Mouse (Mus musculus) intestine, embryonic 14.5 days (tissue): ENCODE results near the gene R3hdm2. TPM values are rescaled to one million over a fixed set of nuclear protein-coding genes. Genes with fewer than 3 reads are reported as not detected.

ENCODE experiments used
- ATAC-seq: fragments of 200-750 bp; cut with Nextera tagmentation; replicated peaks from 2 replicates; pipeline ENCODE4 v1.8.0; 2017; ENCODE audit warnings: low read depth, moderate number of reproducible peaks, moderate TSS enrichment, moderate library complexity; ENCODE audit not compliant: low FRiP score, low TSS enrichment
- DNase-seq: peaks from one replicate; pipeline ENCODE4 v3.0.0-alpha.2; 2018; ENCODE audit warnings: low spot score
- H3K27ac ChIP-seq: fragments of 300-500 bp; sonication (generic); 2 replicates; pipeline ENCODE4 v1.5.1; 2014; ENCODE audit warnings: low read depth, mild to moderate bottlenecking, control low read depth
- H3K27me3 ChIP-seq: fragments of 300-500 bp; sonication (generic); replicated peaks from 2 replicates; pipeline ENCODE4 v1.6.1; 2014; ENCODE audit warnings: low read length, control low read depth; ENCODE audit not compliant: control insufficient read depth, insufficient read depth
- H3K36me3 ChIP-seq: fragments of 300-500 bp; sonication (generic); 2 replicates; pipeline ENCODE4 v1.6.1; 2014; ENCODE audit warnings: low read length, control low read depth; ENCODE audit not compliant: control insufficient read depth, insufficient read depth
- H3K4me1 ChIP-seq: fragments of 300-500 bp; sonication (generic); replicated peaks from 2 replicates; pipeline ENCODE4 v1.6.1; 2014; ENCODE audit warnings: low read length, control low read depth, mixed read lengths; ENCODE audit not compliant: control insufficient read depth, insufficient read depth
- H3K4me2 ChIP-seq: fragments of 300-500 bp; sonication (generic); 2 replicates; pipeline ENCODE4 v1.6.1; 2014; ENCODE audit warnings: low read length
- H3K4me3 ChIP-seq: fragments of 300-500 bp; sonication (generic); 2 replicates; pipeline ENCODE4 v1.5.1; 2014; ENCODE audit warnings: low read depth, low read length, control low read depth, mixed read lengths
- H3K9ac ChIP-seq: fragments of 300-500 bp; sonication (generic); 2 replicates; pipeline ENCODE4 v1.6.1; 2014; ENCODE audit warnings: mild to moderate bottlenecking, low read length
- H3K9me3 ChIP-seq: fragments of 300-500 bp; sonication (generic); 2 replicates; pipeline ENCODE4 v1.6.1; 2016; ENCODE audit warnings: low read length, control low read depth; ENCODE audit not compliant: control insufficient read depth
- WGBS: fragments of 180-500 bp; shearing (Covaris S2); extraction: QIAGEN DNeasy Blood & Tissue Kit; methylation state at CpG from one replicate; pipeline ENCODE4 v1.1.7; 2014; 5-methylcytosine and 5-hydroxymethylcytosine counted together
- polyA plus RNA-seq: library from polyadenylated mRNA; unstranded; fragments of >200 nt; fragmentation: Nextera tagmentation; extraction: Ambion mirVana; gene quantifications from 2 replicates; pipeline ENCODE4 v1.2.1, GENCODE M21; 2014

The R3hdm2 gene
- polyA plus RNA-seq, 1 experiment from 2014 or later, result 31.5 TPM

- no peaks in the 10 kb centered on the region for H3K27me3 ChIP-seq
- no peaks in the 10 kb centered on the region for H3K9me3 ChIP-seq
- no peak overlapping the region for H3K4me3 ChIP-seq
- no peak overlapping the region for H3K9ac ChIP-seq
- no peaks in the 10 kb centered on the region for H3K4me1 ChIP-seq
- DNase-seq (no peak), ATAC-seq (no peak)
- peaks cover 84% of the 10 kb centered on the region for H3K36me3 ChIP-seq
- WGBS, result 93% methylated on average over 13 of the region's 13 CpGs
- H3K27ac ChIP-seq, result no peak overlapping the region
- H3K4me2 ChIP-seq, result no peak overlapping the region
These were observed 162.0 kb downstream of the R3hdm2 start for GRCm38 (mm10) chr10:127542084-127542483.

- Histone ChIP-seq H3K36me3 (peaks cover 90% of the 10 kb centered on the region), H3K9ac (no peak overlapping the region), H3K4me1 (no peaks in the 10 kb centered on the region), H3K4me2 (no peak overlapping the region), H3K9me3 (no peaks in the 10 kb centered on the region), H3K27me3 (no peaks in the 10 kb centered on the region), H3K4me3 (no peak overlapping the region), H3K27ac (no peak overlapping the region)
- ATAC-seq (no peak), DNase-seq (no peak)
- 63% methylated on average over 5 of the region's 6 CpGs for WGBS
These were observed 162.6 kb downstream of the R3hdm2 start for GRCm38 (mm10) chr10:127542720-127543119.

DNA sequence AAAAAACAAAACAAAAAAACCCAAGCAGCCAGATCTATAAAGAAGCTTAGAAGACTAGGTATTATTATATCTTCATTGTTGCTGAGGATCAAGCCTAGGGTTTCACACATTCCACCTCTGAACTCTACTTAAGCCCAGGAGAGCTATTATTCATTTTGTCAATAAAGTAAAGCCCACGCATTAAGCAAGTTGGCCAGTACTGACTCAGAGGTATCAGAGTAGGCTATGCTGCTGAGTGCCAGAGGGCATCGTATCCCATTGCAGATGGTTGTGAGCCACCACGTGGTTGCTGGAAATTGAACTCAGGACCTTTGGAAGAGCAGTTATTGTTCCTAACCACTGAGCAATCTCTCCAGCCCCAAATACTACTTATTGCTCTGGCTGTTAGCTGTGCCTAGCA, 163.8 kb downstream of the R3hdm2 start:
- no peak overlapping the region for H3K4me2 ChIP-seq
- H3K27ac ChIP-seq, result no peak overlapping the region
- 73% methylated on average over 3 of the region's 3 CpGs for WGBS
- H3K36me3 ChIP-seq, result peaks cover 96% of the 10 kb centered on the region
- no peak for DNase-seq
- H3K4me1 ChIP-seq, result no peaks in the 10 kb centered on the region
- no peak for ATAC-seq
- no peaks in the 10 kb centered on the region for H3K27me3 ChIP-seq
- H3K9me3 ChIP-seq, result no peaks in the 10 kb centered on the region
- H3K9ac ChIP-seq, result no peak overlapping the region
- no peak overlapping the region for H3K4me3 ChIP-seq

DNA sequence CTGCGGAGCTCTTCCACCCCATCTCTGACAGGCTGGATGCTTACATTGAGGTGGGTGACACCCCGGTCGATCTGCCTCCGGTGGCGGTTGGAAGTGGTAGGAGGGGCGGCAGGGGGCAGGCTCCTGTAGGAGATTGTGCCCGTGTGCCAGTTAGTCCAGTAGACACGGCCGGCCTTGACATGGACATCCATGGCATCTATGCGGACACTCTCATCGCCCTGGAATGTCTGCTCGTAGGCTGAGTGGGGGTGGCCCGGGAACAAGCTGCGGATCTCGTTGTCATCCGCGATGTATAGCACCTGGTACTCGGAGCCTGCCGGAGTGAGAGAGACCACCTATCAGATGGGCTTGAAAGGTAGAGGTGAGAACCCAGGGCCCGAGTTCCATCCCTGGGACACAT, 164.2 kb downstream of the R3hdm2 start:
- Histone ChIP-seq H3K27me3 (no peaks in the 10 kb centered on the region), H3K9ac (no peak overlapping the region), H3K9me3 (no peaks in the 10 kb centered on the region), H3K4me3 (no peak overlapping the region), H3K36me3 (peaks cover 96% of the 10 kb centered on the region), H3K27ac (no peak overlapping the region), H3K4me2 (no peak overlapping the region), H3K4me1 (no peaks in the 10 kb centered on the region)
- ATAC-seq (no peak), DNase-seq (no peak)
- 90% methylated on average over 20 of the region's 20 CpGs for WGBS

DNA sequence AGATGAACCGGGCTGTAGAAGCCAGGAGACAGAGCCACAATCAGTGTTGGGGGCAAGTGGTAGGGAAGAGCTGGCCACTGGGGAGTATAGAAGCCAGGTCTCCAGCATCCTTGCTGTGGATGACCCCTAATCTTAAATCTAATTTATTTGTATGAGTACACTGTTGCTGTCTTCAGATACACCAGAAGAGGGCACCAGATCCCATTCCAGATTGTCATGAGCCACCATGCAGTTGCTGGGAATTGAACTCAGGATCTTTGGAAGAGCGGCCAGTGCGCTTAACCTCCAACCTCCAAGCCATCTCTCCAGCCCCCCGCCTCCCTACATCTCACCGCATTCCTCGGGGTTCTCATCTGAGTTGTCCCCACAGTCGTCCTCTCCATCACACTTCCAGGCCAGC, 166.4 kb downstream of the R3hdm2 start:
- H3K4me1 ChIP-seq, result no peaks in the 10 kb centered on the region
- no peak overlapping the region for H3K4me2 ChIP-seq
- H3K9ac ChIP-seq, result no peak overlapping the region
- 90% methylated on average over 7 of the region's 7 CpGs for WGBS
- no peak overlapping the region for H3K4me3 ChIP-seq
- H3K27ac ChIP-seq, result no peak overlapping the region
- no peaks in the 10 kb centered on the region for H3K9me3 ChIP-seq
- peaks cover 97% of the 10 kb centered on the region for H3K36me3 ChIP-seq
- DNase-seq (no peak), ATAC-seq (no peak)
- H3K27me3 ChIP-seq, result no peaks in the 10 kb centered on the region

- no peak overlapping the region for H3K4me2 ChIP-seq
- H3K27me3 ChIP-seq, result no peaks in the 10 kb centered on the region
- H3K9ac ChIP-seq, result no peak overlapping the region
- no peaks in the 10 kb centered on the region for H3K9me3 ChIP-seq
- 93% methylated on average over 15 of the region's 15 CpGs for WGBS
- peaks cover 98% of the 10 kb centered on the region for H3K36me3 ChIP-seq
- H3K4me1 ChIP-seq, result no peaks in the 10 kb centered on the region
- no peak overlapping the region for H3K4me3 ChIP-seq
- no peak for DNase-seq
- H3K27ac ChIP-seq, result no peak overlapping the region
- no peak for ATAC-seq
These were observed 168.1 kb downstream of the R3hdm2 start for GRCm38 (mm10) chr10:127548236-127548635.

Other genes with a start within 250 kb of the R3hdm2 start
- 54.3 and 66.0 TPM in 2 replicates for gene B4galnt1, start 215.1 kb upstream of the R3hdm2 start, polyA plus RNA-seq
- gene Slc26a10, start 199.7 kb upstream of the R3hdm2 start, polyA plus RNA-seq, result 0.93 and 1.3 TPM in 2 replicates
- 49.0 and 57.7 TPM in 2 replicates for gene Arhgef25, start 190.2 kb upstream of the R3hdm2 start, polyA plus RNA-seq
- gene Dtx3, start 184.6 kb upstream of the R3hdm2 start, polyA plus RNA-seq, result 95.8 and 101 TPM in 2 replicates
- 24.2 and 25.9 TPM in 2 replicates for gene Pip4k2c, start 168.7 kb upstream of the R3hdm2 start, polyA plus RNA-seq
- gene Kif5a, start 117.0 kb upstream of the R3hdm2 start, polyA plus RNA-seq, result 9.2 and 10.6 TPM in 2 replicates
- gene Dctn2, start 114.0 kb upstream of the R3hdm2 start, polyA plus RNA-seq, result 157 and 166 TPM in 2 replicates
- gene Mbd6, start 91.3 kb upstream of the R3hdm2 start, polyA plus RNA-seq, result 19.2 and 20.6 TPM in 2 replicates
- 123 and 124 TPM in 2 replicates for gene Mars, start 68.5 kb upstream of the R3hdm2 start, polyA plus RNA-seq
- gene Arhgap9, start 58.4 kb upstream of the R3hdm2 start, polyA plus RNA-seq, result 4.2 and 4.4 TPM in 2 replicates
- gene Gli1, start 38.4 kb upstream of the R3hdm2 start, polyA plus RNA-seq, result 12.6 and 15.1 TPM in 2 replicates
- gene Inhbe, start 25.9 kb upstream of the R3hdm2 start, polyA plus RNA-seq, result not detected in 2 replicates
- not detected in 2 replicates for gene Inhbc, start 9.9 kb upstream of the R3hdm2 start, polyA plus RNA-seq
- gene Stac3, start 121.4 kb downstream of the R3hdm2 start, polyA plus RNA-seq, result 0.32 TPM in 1 of 2 replicates, not detected in the other
- 25.9 and 28.5 TPM in 2 replicates for gene Ndufa4l2, start 134.6 kb downstream of the R3hdm2 start, polyA plus RNA-seq
- gene Shmt2, start 142.1 kb downstream of the R3hdm2 start, polyA plus RNA-seq, result 132 and 142 TPM in 2 replicates
- 4.0 and 5.5 TPM in 2 replicates for gene Nxph4, start 154.2 kb downstream of the R3hdm2 start, polyA plus RNA-seq
- 92.1 and 96.6 TPM in 2 replicates for gene Lrp1, start 240.8 kb downstream of the R3hdm2 start, polyA plus RNA-seq